Mouse (Mus musculus): ENCODE data around the gene Ankrd44.

The Ankrd44 gene

GRCm38 (mm10) chr1:54757291-54757690, 168.9 kb downstream of the Ankrd44 start:
- DNase-seq (ENCODE audit: low spot score) = no peak

- no peak for DNase-seq (ENCODE audit: low spot score)
These were observed 170.4 kb downstream of the Ankrd44 start for GRCm38 (mm10) chr1:54755690-54756365.

GRCm38 (mm10) chr1:54749961-54750360, 176.2 kb downstream of the Ankrd44 start:
- DNase-seq (ENCODE audit: low spot score) = peak; percentile 25

GRCm38 (mm10) chr1:54749516-54749915, 176.7 kb downstream of the Ankrd44 start:
- no peak for DNase-seq (ENCODE audit: low spot score)

GRCm38 (mm10) chr1:54747785-54748420, 178.3 kb downstream of the Ankrd44 start:
- no peak for DNase-seq (ENCODE audit: low spot score)

GRCm38 (mm10) chr1:54745666-54746065, 180.5 kb downstream of the Ankrd44 start:
- no peak for DNase-seq (ENCODE audit: low spot score)

- no peak for DNase-seq (ENCODE audit: low spot score)
These were observed 182.0 kb downstream of the Ankrd44 start for GRCm38 (mm10) chr1:54744171-54744570.

- no peak for DNase-seq (ENCODE audit: low spot score)
These were observed 183.1 kb downstream of the Ankrd44 start for GRCm38 (mm10) chr1:54743072-54743471.

GRCm38 (mm10) chr1:54740936-54741335, 185.3 kb downstream of the Ankrd44 start:
- no peak for DNase-seq (ENCODE audit: low spot score)

GRCm38 (mm10) chr1:54737472-54737871, 188.7 kb downstream of the Ankrd44 start:
- DNase-seq (ENCODE audit: low spot score) = no peak

GRCm38 (mm10) chr1:54734917-54735664, 191.1 kb downstream of the Ankrd44 start:
- peak; percentile 12 for DNase-seq (ENCODE audit: low spot score)

GRCm38 (mm10) chr1:54729316-54729715, 196.9 kb downstream of the Ankrd44 start:
- DNase-seq (ENCODE audit: low spot score) = no peak

GRCm38 (mm10) chr1:54726555-54726954, 199.6 kb downstream of the Ankrd44 start:
- DNase-seq (ENCODE audit: low spot score) = no peak

- DNase-seq (ENCODE audit: low spot score) = no peak
These were observed 209.3 kb downstream of the Ankrd44 start for GRCm38 (mm10) chr1:54716921-54717320.

GRCm38 (mm10) chr1:54715061-54715760, 211.0 kb downstream of the Ankrd44 start:
- no peak for DNase-seq (ENCODE audit: low spot score)

GRCm38 (mm10) chr1:54713231-54714173, 212.7 kb downstream of the Ankrd44 start:
- DNase-seq (ENCODE audit: low spot score) = no peak

GRCm38 (mm10) chr1:54711568-54711967, 214.6 kb downstream of the Ankrd44 start:
- no peak for DNase-seq (ENCODE audit: low spot score)

GRCm38 (mm10) chr1:54710550-54710949, 215.6 kb downstream of the Ankrd44 start:
- no peak for DNase-seq (ENCODE audit: low spot score)

- no peak for DNase-seq (ENCODE audit: low spot score)
These were observed 218.2 kb downstream of the Ankrd44 start for GRCm38 (mm10) chr1:54707888-54708565.

GRCm38 (mm10) chr1:54707036-54707887, 218.9 kb downstream of the Ankrd44 start:
- DNase-seq (ENCODE audit: low spot score) = no peak
